Mouse (Mus musculus) kidney, adult 2 months (tissue): ENCODE data around the gene Bad.

Source experiments
- CTCF ChIP-seq: fragments of 200-500 bp; conservative IDR thresholded peaks from 2 replicates; pipeline ENCODE4 v1.5.1; 2011; ENCODE audit warnings: low read depth, mild to moderate bottlenecking, control low read depth, low read length, moderate library complexity, mixed read lengths; ENCODE audit not compliant: insufficient read depth, insufficient read length
- POLR2A ChIP-seq: fragments of 200-500 bp; IDR thresholded peaks from one replicate; pipeline ENCODE4 v1.6.1; 2011; ENCODE audit warnings: low read depth, low read length, control low read depth

DNA sequence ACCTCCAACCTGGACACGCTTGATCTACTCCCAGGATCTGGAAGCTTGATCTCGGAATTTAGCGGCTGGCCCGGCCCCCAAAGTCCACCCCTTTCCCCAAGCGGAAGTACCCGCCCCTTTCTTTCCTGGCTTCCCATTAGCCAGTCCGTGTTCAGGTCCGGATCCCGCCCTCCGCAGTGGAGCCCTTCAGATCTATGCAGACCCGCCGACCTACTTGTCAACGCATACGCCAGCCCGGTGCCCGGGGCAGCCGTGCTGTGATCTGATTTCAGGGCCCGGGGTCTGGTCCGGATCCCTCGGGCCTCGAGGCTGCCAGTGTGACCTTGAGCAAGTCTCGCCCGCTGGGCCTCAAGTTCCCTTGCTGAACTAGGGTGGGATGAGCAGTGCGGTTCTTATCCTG lies 54.3 kb downstream of the Bad start, which contains the start of the genes Nudt22 and Trpt1:
- TF ChIP-seq POLR2A (no peak), CTCF (no peak)
